Mouse (Mus musculus): ENCODE measurements around the gene Pax5. TPM values are rescaled to one million over a fixed set of nuclear protein-coding genes. Genes with fewer than 3 reads are reported as not detected.

Gene Pax5
- polyA plus RNA-seq, 1 experiment, result not detected

GRCm38 (mm10) chr4:44538488-44538887 lies 171.8 kb downstream of the Pax5 start:
- TF ChIP-seq GATA1 (IDR thresholded peaks at IDR 0.05; ENCODE audit: borderline replicate concordance, low read length) (no peak), FLI1 (IDR thresholded peaks at IDR 0.05; ENCODE audit: low read length) (no peak)
- Histone ChIP-seq H3K4me1 (no peaks in the 10 kb centered on the region), H3K36me3 (replicated peaks; ENCODE audit: low read length) (no peaks in the 10 kb centered on the region), H3K27me3 (replicated peaks) (peaks cover 9% of the 10 kb centered on the region), H3K4me3 (replicated peaks) (no peak overlapping the region), H3K9me3 (no peaks in the 10 kb centered on the region)

GRCm38 (mm10) chr4:44536794-44537193 lies 173.5 kb downstream of the Pax5 start:
- Histone ChIP-seq H3K27me3 (replicated peaks) (peaks cover 6% of the 10 kb centered on the region), H3K9me3 (no peaks in the 10 kb centered on the region), H3K4me1 (no peaks in the 10 kb centered on the region), H3K4me3 (replicated peaks) (no peak overlapping the region), H3K36me3 (replicated peaks; ENCODE audit: low read length) (no peaks in the 10 kb centered on the region)
- no peak for TF ChIP-seq FLI1 (IDR thresholded peaks at IDR 0.05; ENCODE audit: low read length)
- no peak for TF ChIP-seq GATA1 (IDR thresholded peaks at IDR 0.05; ENCODE audit: borderline replicate concordance, low read length)

GRCm38 (mm10) chr4:44535646-44536045 lies 174.6 kb downstream of the Pax5 start:
- no peaks in the 10 kb centered on the region for H3K9me3 ChIP-seq
- no peaks in the 10 kb centered on the region for H3K4me1 ChIP-seq
- H3K4me3 ChIP-seq (replicated peaks), result no peak overlapping the region
- peaks cover 6% of the 10 kb centered on the region for H3K27me3 ChIP-seq (replicated peaks)
- TF ChIP-seq FLI1 (IDR thresholded peaks at IDR 0.05; ENCODE audit: low read length) (no peak), GATA1 (IDR thresholded peaks at IDR 0.05; ENCODE audit: borderline replicate concordance, low read length) (no peak)
- no peaks in the 10 kb centered on the region for H3K36me3 ChIP-seq (replicated peaks; ENCODE audit: low read length)

GRCm38 (mm10) chr4:44533286-44533685 lies 177.0 kb downstream of the Pax5 start:
- H3K36me3 ChIP-seq (replicated peaks; ENCODE audit: low read length), result no peaks in the 10 kb centered on the region
- H3K9me3 ChIP-seq, result no peaks in the 10 kb centered on the region
- H3K4me1 ChIP-seq, result no peaks in the 10 kb centered on the region
- peaks cover 5% of the 10 kb centered on the region for H3K27me3 ChIP-seq (replicated peaks)
- TF ChIP-seq GATA1 (IDR thresholded peaks at IDR 0.05; ENCODE audit: borderline replicate concordance, low read length), result no peak
- no peak for TF ChIP-seq FLI1 (IDR thresholded peaks at IDR 0.05; ENCODE audit: low read length)
- no peak overlapping the region for H3K4me3 ChIP-seq (replicated peaks)

GRCm38 (mm10) chr4:44532731-44533130 lies 177.6 kb downstream of the Pax5 start:
- Histone ChIP-seq H3K4me3 (replicated peaks) (no peak overlapping the region), H3K9me3 (no peaks in the 10 kb centered on the region), H3K4me1 (no peaks in the 10 kb centered on the region), H3K36me3 (replicated peaks; ENCODE audit: low read length) (no peaks in the 10 kb centered on the region), H3K27me3 (replicated peaks) (peaks cover 5% of the 10 kb centered on the region)
- TF ChIP-seq FLI1 (IDR thresholded peaks at IDR 0.05; ENCODE audit: low read length) (no peak), GATA1 (IDR thresholded peaks at IDR 0.05; ENCODE audit: borderline replicate concordance, low read length) (no peak)

GRCm38 (mm10) chr4:44525336-44525735 lies 185.0 kb downstream of the Pax5 start:
- no peaks in the 10 kb centered on the region for H3K36me3 ChIP-seq (replicated peaks; ENCODE audit: low read length)
- TF ChIP-seq FLI1 (IDR thresholded peaks at IDR 0.05; ENCODE audit: low read length), result no peak
- TF ChIP-seq GATA1 (IDR thresholded peaks at IDR 0.05; ENCODE audit: borderline replicate concordance, low read length), result no peak
- no peaks in the 10 kb centered on the region for H3K4me1 ChIP-seq
- H3K9me3 ChIP-seq, result peaks cover 4% of the 10 kb centered on the region; the same call in 1 of the 2 replicates
- H3K4me3 ChIP-seq (replicated peaks), result no peak overlapping the region
- peaks cover 3% of the 10 kb centered on the region for H3K27me3 ChIP-seq (replicated peaks)

- H3K36me3 ChIP-seq (replicated peaks; ENCODE audit: low read length), result no peaks in the 10 kb centered on the region
- H3K4me1 ChIP-seq, result no peaks in the 10 kb centered on the region
- no peak for TF ChIP-seq GATA1 (IDR thresholded peaks at IDR 0.05; ENCODE audit: borderline replicate concordance, low read length)
- no peak for TF ChIP-seq FLI1 (IDR thresholded peaks at IDR 0.05; ENCODE audit: low read length)
- no peaks in the 10 kb centered on the region for H3K27me3 ChIP-seq (replicated peaks)
- peaks cover 4% of the 10 kb centered on the region; the same call in 1 of the 2 replicates for H3K9me3 ChIP-seq
- no peak overlapping the region for H3K4me3 ChIP-seq (replicated peaks)
Measured at GRCm38 (mm10) chr4:44518923-44519322, 191.4 kb downstream of the Pax5 start.

- Histone ChIP-seq H3K4me3 (replicated peaks) (no peak overlapping the region), H3K36me3 (replicated peaks; ENCODE audit: low read length) (no peaks in the 10 kb centered on the region), H3K27me3 (replicated peaks) (peaks cover under 1% of the 10 kb centered on the region), H3K4me1 (no peaks in the 10 kb centered on the region), H3K9me3 (no peaks in the 10 kb centered on the region)
- TF ChIP-seq GATA1 (IDR thresholded peaks at IDR 0.05; ENCODE audit: borderline replicate concordance, low read length), result no peak
- no peak for TF ChIP-seq FLI1 (IDR thresholded peaks at IDR 0.05; ENCODE audit: low read length)
Measured at GRCm38 (mm10) chr4:44513981-44514380, 196.3 kb downstream of the Pax5 start.

GRCm38 (mm10) chr4:44511682-44512081 lies 198.6 kb downstream of the Pax5 start:
- TF ChIP-seq FLI1 (IDR thresholded peaks at IDR 0.05; ENCODE audit: low read length) (no peak), GATA1 (IDR thresholded peaks at IDR 0.05; ENCODE audit: borderline replicate concordance, low read length) (no peak)
- Histone ChIP-seq H3K36me3 (replicated peaks; ENCODE audit: low read length) (no peaks in the 10 kb centered on the region), H3K27me3 (replicated peaks) (peaks cover 7% of the 10 kb centered on the region), H3K9me3 (no peaks in the 10 kb centered on the region), H3K4me3 (replicated peaks) (no peak overlapping the region), H3K4me1 (no peaks in the 10 kb centered on the region)

- Histone ChIP-seq H3K36me3 (replicated peaks; ENCODE audit: low read length) (no peaks in the 10 kb centered on the region), H3K9me3 (no peaks in the 10 kb centered on the region), H3K27me3 (replicated peaks) (peaks cover 11% of the 10 kb centered on the region), H3K4me3 (replicated peaks) (no peak overlapping the region), H3K4me1 (no peaks in the 10 kb centered on the region)
- no peak for TF ChIP-seq GATA1 (IDR thresholded peaks at IDR 0.05; ENCODE audit: borderline replicate concordance, low read length)
- no peak for TF ChIP-seq FLI1 (IDR thresholded peaks at IDR 0.05; ENCODE audit: low read length)
Measured at GRCm38 (mm10) chr4:44508386-44509226, 201.7 kb downstream of the Pax5 start.

Data from megakaryocyte, embryonic 14.5 days (primary cell).